Mouse (Mus musculus): ENCODE results near the gene Tmem211. TPM values are rescaled to one million over a fixed set of nuclear protein-coding genes. Genes with fewer than 3 reads are reported as not detected.

Gene Tmem211
- total RNA-seq, 2 experiments from 2014 or later, result not detected

- no peak for ATAC-seq (replicated peaks; ENCODE audit: low FRiP score, poor library complexity, severe bottlenecking)
Measured at GRCm38 (mm10) chr5:113210314-113210713, 16.4 kb upstream of the Tmem211 start.

- ATAC-seq (replicated peaks; ENCODE audit: low FRiP score, poor library complexity, severe bottlenecking), result no peak; the same call in 1 of the 2 replicates
Measured at GRCm38 (mm10) chr5:113212156-113212835, 14.4 kb upstream of the Tmem211 start.

GRCm38 (mm10) chr5:113214041-113214440 is 12.7 kb upstream of the Tmem211 start:
- no peak for ATAC-seq (replicated peaks; ENCODE audit: low FRiP score, poor library complexity, severe bottlenecking)

GRCm38 (mm10) chr5:113214455-113214854 is 12.3 kb upstream of the Tmem211 start:
- ATAC-seq (replicated peaks; ENCODE audit: low FRiP score, poor library complexity, severe bottlenecking), result no peak

GRCm38 (mm10) chr5:113215610-113216011 is 11.1 kb upstream of the Tmem211 start:
- ATAC-seq (replicated peaks; ENCODE audit: low FRiP score, poor library complexity, severe bottlenecking), result no peak

- no peak for ATAC-seq (replicated peaks; ENCODE audit: low FRiP score, poor library complexity, severe bottlenecking)
Measured at GRCm38 (mm10) chr5:113216328-113216960, 10.3 kb upstream of the Tmem211 start.

GRCm38 (mm10) chr5:113217076-113217475 is 9.6 kb upstream of the Tmem211 start:
- ATAC-seq (replicated peaks; ENCODE audit: low FRiP score, poor library complexity, severe bottlenecking), result no peak

- ATAC-seq (replicated peaks; ENCODE audit: low FRiP score, poor library complexity, severe bottlenecking), result no peak
Measured at GRCm38 (mm10) chr5:113218617-113219235, 8.0 kb upstream of the Tmem211 start.

- ATAC-seq (replicated peaks; ENCODE audit: low FRiP score, poor library complexity, severe bottlenecking), result no peak
Measured at GRCm38 (mm10) chr5:113219450-113219849, 7.3 kb upstream of the Tmem211 start.

GRCm38 (mm10) chr5:113219876-113220275 is 6.8 kb upstream of the Tmem211 start:
- ATAC-seq (replicated peaks; ENCODE audit: low FRiP score, poor library complexity, severe bottlenecking), result no peak

- no peak for ATAC-seq (replicated peaks; ENCODE audit: low FRiP score, poor library complexity, severe bottlenecking)
Measured at GRCm38 (mm10) chr5:113220383-113221146, 6.1 kb upstream of the Tmem211 start.

- ATAC-seq (replicated peaks; ENCODE audit: low FRiP score, poor library complexity, severe bottlenecking), result no peak
Measured at GRCm38 (mm10) chr5:113221147-113221865, 5.4 kb upstream of the Tmem211 start, which contains the start of gene 2900026A02Rik. Gene 2900026A02Rik (minus strand): TSS chr5:113221236.

GRCm38 (mm10) chr5:113223888-113224287 is 2.8 kb upstream of the Tmem211 start:
- ATAC-seq (replicated peaks; ENCODE audit: low FRiP score, poor library complexity, severe bottlenecking), result no peak

- ATAC-seq (replicated peaks; ENCODE audit: low FRiP score, poor library complexity, severe bottlenecking), result no peak
Measured at GRCm38 (mm10) chr5:113225271-113225670, 1.4 kb upstream of the Tmem211 start.

GRCm38 (mm10) chr5:113225686-113226435 is 848 bp upstream of the Tmem211 start:
- no peak for ATAC-seq (replicated peaks; ENCODE audit: low FRiP score, poor library complexity, severe bottlenecking)

- ATAC-seq (replicated peaks; ENCODE audit: low FRiP score, poor library complexity, severe bottlenecking), result no peak
Measured at GRCm38 (mm10) chr5:113230196-113230595, 3.5 kb downstream of the Tmem211 start.

GRCm38 (mm10) chr5:113249263-113249930 is 22.7 kb downstream of the Tmem211 start:
- ATAC-seq (replicated peaks; ENCODE audit: low FRiP score, poor library complexity, severe bottlenecking), result no peak

GRCm38 (mm10) chr5:113250806-113251205 is 24.1 kb downstream of the Tmem211 start:
- ATAC-seq (replicated peaks; ENCODE audit: low FRiP score, poor library complexity, severe bottlenecking), result no peak
